ENCODE assay signal across 8 mouse cellular contexts in genomic region chr11:72796773-72797338, GRCm38 (mm10). TPM values are rescaled to one million over a fixed set of nuclear protein-coding genes. Genes with fewer than 3 reads are reported as not detected.
DNase-seq lines count a peak whose midpoint lies in the region; ATAC-seq and TF ChIP-seq lines count a peak whose summit lies in the region.

No protein-coding gene starts in this region.

- no peak for TF ChIP-seq EP300 in stomach, postnatal 0 days (optimal IDR thresholded peaks at IDR 0.05)

- no peaks in the 10 kb centered on the region; the same call in 1 of the 2 replicates for H3K4me1 ChIP-seq in limb, embryonic 14.5 days (ENCODE audit: control insufficient read depth, insufficient read depth, low read length)
- H3K4me1 ChIP-seq in stomach, postnatal 0 days (replicated peaks; ENCODE audit: control insufficient read depth, insufficient read depth) = no peaks in the 10 kb centered on the region

- peak; percentile 34 for DNase-seq in cerebellum, adult 9-10 months
- no peak for DNase-seq in cerebellum, postnatal 10 days
- DNase-seq in spleen, adult 12 weeks (ENCODE audit: low spot score) = peak; percentile 8
- no peak for DNase-seq in spleen, postnatal 10 days (ENCODE audit: low spot score in 2 of 2)
- DNase-seq in limb, embryonic 14.5 days (ENCODE audit: low spot score) = no peak
- DNase-seq in stomach, postnatal 0 days (ENCODE audit: low spot score) = no peak
- DNase-seq in cerebellum, postnatal 4 days (ENCODE audit: low spot score in 2 of 2) = no peak
- no peak for DNase-seq in cerebellum, adult 11-12 months

- no peak overlapping the region for H3K27ac ChIP-seq in limb, embryonic 14.5 days (replicated peaks; ENCODE audit: low read depth, low read length)
- peak overlapping the region; percentile 86; the same call in 1 of the 2 replicates for H3K27ac ChIP-seq in stomach, postnatal 0 days (replicated peaks)

- no peak for ATAC-seq in limb, embryonic 14.5 days (ENCODE audit: low FRiP score, low read depth)
- ATAC-seq in stomach, postnatal 0 days (ENCODE audit: low FRiP score, low TSS enrichment) = no peak

- 16% methylated on average over 10 of the region's 10 CpGs for WGBS in limb, embryonic 14.5 days
- WGBS in stomach, postnatal 0 days = 11% methylated on average over 10 of the region's 10 CpGs

- H3K27me3 ChIP-seq in limb, embryonic 14.5 days (ENCODE audit: control insufficient read depth, insufficient read depth, low read length) = no peaks in the 10 kb centered on the region
- no peaks in the 10 kb centered on the region for H3K27me3 ChIP-seq in stomach, postnatal 0 days (ENCODE audit: control insufficient read depth, insufficient read depth, low read length)

- peak overlapping the region; percentile 94 for H3K4me3 ChIP-seq in limb, embryonic 14.5 days (replicated peaks; ENCODE audit: low read length)
- peak overlapping the region; percentile 96 for H3K4me3 ChIP-seq in stomach, postnatal 0 days (ENCODE audit: low read depth, low read length)

- H3K36me3 ChIP-seq in limb, embryonic 14.5 days (ENCODE audit: control insufficient read depth, insufficient read depth, low read length) = 0 out of 2 replicates have a peak, but pooled peaks cover 4% of the 10 kb centered on the region
- no peaks in the 10 kb centered on the region for H3K36me3 ChIP-seq in stomach, postnatal 0 days (ENCODE audit: control insufficient read depth, insufficient read depth, low read length)

- no peaks in the 10 kb centered on the region for H3K9me3 ChIP-seq in limb, embryonic 14.5 days (ENCODE audit: control insufficient read depth, low read length)
- no peaks in the 10 kb centered on the region for H3K9me3 ChIP-seq in stomach, postnatal 0 days (ENCODE audit: control insufficient read depth, low read length)

- TF ChIP-seq CTCF in stomach, postnatal 0 days (IDR thresholded peaks at IDR 0.05; ENCODE audit: low read depth) = no peak

- H3K4me2 ChIP-seq in limb, embryonic 14.5 days (replicated peaks; ENCODE audit: low read depth, low read length, severe bottlenecking) = peak overlapping the region; percentile 91
- H3K4me2 ChIP-seq in stomach, postnatal 0 days (replicated peaks; ENCODE audit: low read depth) = peak overlapping the region; percentile 75

- H3K9ac ChIP-seq in limb, embryonic 14.5 days (ENCODE audit: low read depth, low read length, severe bottlenecking) = peak overlapping the region; percentile 86
- peak overlapping the region; percentile 91 for H3K9ac ChIP-seq in stomach, postnatal 0 days (ENCODE audit: low read length)

- no peak for TF ChIP-seq POLR2A in limb, embryonic 14.5 days (IDR thresholded peaks at IDR 0.05; ENCODE audit: borderline replicate concordance, extremely low read depth, insufficient read depth, insufficient read length)

RNA-seq across cellular contexts. Expression of gene Zzef1, which starts 0.8 kb away (rescaled TPM):
- polyA plus RNA-seq in limb, embryonic 14.5 days (2012; rRNA removed) = 22.5 and 25.5 TPM in 2 replicates
- 12.8 and 13.5 TPM in 2 replicates for polyA plus RNA-seq in limb, embryonic 14.5 days (2014; fragmentation: Nextera tagmentation; extraction: Ambion mirVana)
- polyA plus RNA-seq in stomach, postnatal 0 days (2015; fragmentation: Nextera tagmentation; extraction: Ambion mirVana) = 5.2 and 5.4 TPM in 2 replicates

RNA-seq across cellular contexts. Expression of gene Cyb5d2, which starts 0.9 kb away (rescaled TPM):
- polyA plus RNA-seq in limb, embryonic 14.5 days (2012; rRNA removed) = 4.5 and 5.2 TPM in 2 replicates
- polyA plus RNA-seq in limb, embryonic 14.5 days (2014; fragmentation: Nextera tagmentation; extraction: Ambion mirVana) = 3.0 and 5.0 TPM in 2 replicates
- polyA plus RNA-seq in stomach, postnatal 0 days (2015; fragmentation: Nextera tagmentation; extraction: Ambion mirVana) = 3.7 and 3.9 TPM in 2 replicates

Comparison
In these comparisons a context has a peak if more than half of its experiments do, and no peak if none do; other contexts are left out.
1. DNase-seq: peak in cerebellum, adult 9-10 months (single experiment) and spleen, adult 12 weeks (single experiment); none in cerebellum, postnatal 10 days (0 of 2), spleen, postnatal 10 days (0 of 2), limb, embryonic 14.5 days (single experiment), stomach, postnatal 0 days (single experiment), cerebellum, postnatal 4 days (0 of 2) and cerebellum, adult 11-12 months (single experiment).